In genomic region chr12:13626803-13627706, GRCm38 (mm10) we compare ENCODE assay signal across 8 mouse cellular contexts.
DNase-seq lines count a peak whose midpoint lies in the region; ATAC-seq and TF ChIP-seq lines count a peak whose summit lies in the region.

No protein-coding gene starts in this region.

- H3K4me1 ChIP-seq in limb, embryonic 14.5 days (ENCODE audit: control insufficient read depth, insufficient read depth, low read length), result no peaks in the 10 kb centered on the region

- DNase-seq in heart, postnatal 4 days, result peak; percentile 23
- DNase-seq in heart, adult 9 months (ENCODE audit: low spot score in 2 of 2), result no peak
- DNase-seq in ES-CJ7 (ENCODE audit: low read depth, low spot score), result peak; percentile 47
- peak; percentile 53 for DNase-seq in embryo, embryonic 10.5 days (ENCODE audit: low spot score)
- peak; percentile 3 for DNase-seq in limb, embryonic 14.5 days (ENCODE audit: low spot score)
- no peak for DNase-seq in spleen, postnatal 36 days (ENCODE audit: low spot score in 2 of 2)
- no peak for DNase-seq in left cerebral cortex, adult 8-10 months (ENCODE audit: low spot score in 2 of 2)
- no peak for DNase-seq in urinary bladder, postnatal 36 days (ENCODE audit: low spot score in 2 of 2)

- no peak for ATAC-seq in limb, embryonic 14.5 days (ENCODE audit: low FRiP score, low read depth)

- H3K27ac ChIP-seq in limb, embryonic 14.5 days (replicated peaks; ENCODE audit: low read depth, low read length), result no peak overlapping the region

- TF ChIP-seq POLR2A in limb, embryonic 14.5 days (IDR thresholded peaks at IDR 0.05; ENCODE audit: borderline replicate concordance, extremely low read depth, insufficient read depth, insufficient read length), result no peak

- no peaks in the 10 kb centered on the region for H3K27me3 ChIP-seq in limb, embryonic 14.5 days (ENCODE audit: control insufficient read depth, insufficient read depth, low read length)

- H3K4me3 ChIP-seq in limb, embryonic 14.5 days (replicated peaks; ENCODE audit: low read length), result no peak overlapping the region

- no peak overlapping the region for H3K4me2 ChIP-seq in limb, embryonic 14.5 days (replicated peaks; ENCODE audit: low read depth, low read length, severe bottlenecking)

- H3K9me3 ChIP-seq in limb, embryonic 14.5 days (ENCODE audit: control insufficient read depth, low read length), result no peaks in the 10 kb centered on the region

- H3K36me3 ChIP-seq in limb, embryonic 14.5 days (ENCODE audit: control insufficient read depth, insufficient read depth, low read length), result no peaks in the 10 kb centered on the region

- WGBS in limb, embryonic 14.5 days, result 56% methylated on average over 12 of the region's 12 CpGs

- H3K9ac ChIP-seq in limb, embryonic 14.5 days (ENCODE audit: low read depth, low read length, severe bottlenecking), result no peak overlapping the region

Comparison
In these comparisons a context has a peak if more than half of its experiments do, and no peak if none do; other contexts are left out.
1. DNase-seq: peak in heart, postnatal 4 days (single experiment), ES-CJ7 (single experiment), embryo, embryonic 10.5 days (single experiment) and limb, embryonic 14.5 days (single experiment); none in heart, adult 9 months (0 of 2), spleen, postnatal 36 days (0 of 2), left cerebral cortex, adult 8-10 months (0 of 2) and urinary bladder, postnatal 36 days (0 of 2).